Mouse (Mus musculus) right cerebral cortex, postnatal 10 days (tissue): ENCODE data around the gene Atp6v0c.
"Not testable (repeated sequence)": the region's sequence is repeated elsewhere in the genome, so short reads cannot be mapped to it uniquely, and the experiment has no call there.

Source experiments
- DNase-seq, 2 experiments: peaks; one replicate each; pipeline ENCODE4 v3.0.0; 2021; ENCODE audit warnings: low spot score in 2 of 2

Gene Atp6v0c

GRCm38 (mm10) chr17:24157121-24157520 lies 12.4 kb downstream of the Atp6v0c start:
- no peak for DNase-seq

GRCm38 (mm10) chr17:24156394-24156793 lies 13.1 kb downstream of the Atp6v0c start:
- no peak for DNase-seq

GRCm38 (mm10) chr17:24155742-24156141 lies 13.8 kb downstream of the Atp6v0c start:
- DNase-seq: no peak

- DNase-seq: no peak
These were observed 15.0 kb downstream of the Atp6v0c start for GRCm38 (mm10) chr17:24154463-24154862.

- DNase-seq: peak; percentile 86
These were observed 17.5 kb downstream of the Atp6v0c start for GRCm38 (mm10) chr17:24151890-24152563.

- DNase-seq: no peak
These were observed 18.1 kb downstream of the Atp6v0c start for GRCm38 (mm10) chr17:24151382-24151781.

- no peak for DNase-seq
These were observed 18.7 kb downstream of the Atp6v0c start, which contains the start of gene Pdpk1 for GRCm38 (mm10) chr17:24150824-24151223. TSS of gene Pdpk1 (minus strand) at chr17:24150924.

- DNase-seq: no peak
These were observed 20.1 kb downstream of the Atp6v0c start for GRCm38 (mm10) chr17:24149421-24149820.

GRCm38 (mm10) chr17:24142897-24143296 lies 26.6 kb downstream of the Atp6v0c start:
- DNase-seq: peak in 1 of 2 experiments; percentile 33

- DNase-seq: peak; percentile 98
These were observed 28.0 kb downstream of the Atp6v0c start for GRCm38 (mm10) chr17:24141425-24141920.

- DNase-seq: peak; percentile 49 to 50
These were observed 28.6 kb downstream of the Atp6v0c start for GRCm38 (mm10) chr17:24140845-24141424.

GRCm38 (mm10) chr17:24139968-24140367 lies 29.5 kb downstream of the Atp6v0c start:
- DNase-seq: no peak

GRCm38 (mm10) chr17:24139256-24139655 lies 30.2 kb downstream of the Atp6v0c start:
- peak in 1 of 2 experiments; percentile 24 for DNase-seq

- peak in 1 of 2 experiments; percentile 20 for DNase-seq
These were observed 32.1 kb downstream of the Atp6v0c start for GRCm38 (mm10) chr17:24137226-24137880.

- no peak for DNase-seq
These were observed 35.4 kb downstream of the Atp6v0c start for GRCm38 (mm10) chr17:24134062-24134461.

- not testable (repeated sequence) for DNase-seq
These were observed 36.6 kb downstream of the Atp6v0c start for GRCm38 (mm10) chr17:24132919-24133318.

- no peak for DNase-seq
These were observed 37.9 kb downstream of the Atp6v0c start for GRCm38 (mm10) chr17:24131570-24131969.

- DNase-seq: not testable (repeated sequence)
These were observed 40.3 kb downstream of the Atp6v0c start for GRCm38 (mm10) chr17:24129246-24129645.

- DNase-seq: no peak
These were observed 41.9 kb downstream of the Atp6v0c start for GRCm38 (mm10) chr17:24127592-24127991.

- no peak for DNase-seq
These were observed 42.7 kb downstream of the Atp6v0c start for GRCm38 (mm10) chr17:24126801-24127200.

GRCm38 (mm10) chr17:24119446-24119845 lies 50.1 kb downstream of the Atp6v0c start:
- DNase-seq: no peak
